Mouse (Mus musculus) NIH3T3 (cell line): Measurements from ENCODE around the gene Prss36.
A peak's percentile ranks its signal among the peaks of the same experiment; 100 is the strongest.
"Not testable (repeated sequence)": the region's sequence is repeated elsewhere in the genome, so short reads cannot be mapped to it uniquely, and the experiment has no call there.

ENCODE experiments used
- DNase-seq: peaks from one replicate; pipeline ENCODE4 v3.0.0-alpha.2; 2012; ENCODE audit warnings: low read depth

Gene Prss36

GRCm38 (mm10) chr7:127903971-127904796, 42.3 kb downstream of the Prss36 start, which contains the start of gene Bckdk:
Gene Bckdk, plus strand, starts transcription at chr7:127904082.
- peak; percentile 90 for DNase-seq

- no peak for DNase-seq
Measured at GRCm38 (mm10) chr7:127901772-127902171, 44.8 kb downstream of the Prss36 start.

DNA sequence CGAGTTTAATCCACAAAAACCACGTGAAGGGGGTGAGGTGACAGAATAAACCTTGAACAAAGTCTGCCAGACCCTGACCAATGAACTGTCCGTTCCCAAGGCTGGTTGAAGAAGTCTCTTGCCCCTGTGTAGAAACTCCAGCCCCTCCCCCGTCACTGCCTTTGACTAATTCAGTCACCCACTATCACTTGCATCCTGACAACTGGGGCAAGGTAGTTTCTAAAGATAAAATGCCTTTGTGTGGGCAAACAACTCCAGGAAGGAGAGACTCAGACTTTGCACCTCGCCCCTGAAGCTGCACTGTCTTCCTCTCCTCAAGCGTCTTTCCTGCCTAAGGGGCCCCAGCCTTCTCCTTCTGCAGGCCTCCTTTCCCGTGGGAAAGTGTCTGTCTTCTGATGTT, 46.5 kb downstream of the Prss36 start:
- DNase-seq = no peak

DNA sequence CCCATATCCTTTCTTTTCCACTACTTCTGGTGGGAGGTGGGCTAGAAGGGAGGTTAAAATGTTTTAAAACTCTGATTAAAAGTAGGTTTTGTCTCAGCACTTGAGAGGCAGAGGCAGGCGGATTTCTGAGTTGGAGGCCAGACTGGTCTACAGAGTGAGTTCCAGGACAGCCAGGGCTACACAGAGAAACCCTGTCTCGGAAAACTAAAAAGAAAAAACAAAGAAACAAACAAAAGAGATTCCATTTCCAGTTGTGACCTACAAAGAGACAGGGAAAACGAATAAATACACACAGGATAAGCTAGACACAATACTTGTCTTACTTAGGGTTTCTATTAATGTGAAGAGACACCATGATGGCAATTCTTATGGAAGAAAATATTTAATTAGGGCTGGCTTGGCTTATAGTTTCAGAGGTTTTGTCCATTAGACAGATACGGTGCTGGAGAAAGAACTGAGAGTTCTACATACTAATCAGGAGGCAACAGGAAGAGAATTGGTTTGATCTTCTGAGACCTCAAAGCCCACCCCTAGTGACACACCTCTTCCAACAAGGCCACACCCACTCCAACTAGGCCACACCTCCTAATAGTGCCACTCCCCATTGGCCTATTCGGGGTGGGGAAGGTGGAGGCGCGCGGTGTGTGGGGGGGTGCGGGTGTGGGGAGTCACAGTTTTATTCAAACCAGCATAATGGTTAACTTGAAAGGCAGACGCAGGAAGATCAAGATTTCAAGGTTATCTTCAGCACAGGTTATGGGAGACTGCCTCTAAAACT, 48.2 kb downstream of the Prss36 start:
- DNase-seq = no peak

- DNase-seq = no peak
Measured at GRCm38 (mm10) chr7:127897542-127897941, 49.0 kb downstream of the Prss36 start.

DNA sequence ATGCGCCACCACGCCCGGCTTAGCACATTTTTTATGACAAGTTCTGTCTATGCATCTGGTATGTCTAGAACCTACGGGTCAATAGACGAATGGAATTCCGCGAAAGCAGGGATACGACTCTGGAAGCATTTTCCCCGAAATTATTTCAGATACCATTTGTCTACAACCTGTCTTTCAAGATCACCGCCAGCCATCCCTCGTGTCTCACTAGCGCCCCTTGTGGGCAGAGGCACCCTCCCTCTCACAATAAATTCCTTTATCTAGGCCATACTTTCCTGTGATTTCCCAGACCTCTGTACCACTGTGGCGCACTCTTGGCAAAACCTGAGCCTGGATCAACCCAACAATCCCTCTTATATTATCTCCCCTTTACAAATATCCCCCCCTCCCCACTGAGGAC, 50.1 kb downstream of the Prss36 start:
- DNase-seq = peak; percentile 70

- not testable (repeated sequence) for DNase-seq
Measured at GRCm38 (mm10) chr7:127895891-127896290, 50.6 kb downstream of the Prss36 start.

DNA sequence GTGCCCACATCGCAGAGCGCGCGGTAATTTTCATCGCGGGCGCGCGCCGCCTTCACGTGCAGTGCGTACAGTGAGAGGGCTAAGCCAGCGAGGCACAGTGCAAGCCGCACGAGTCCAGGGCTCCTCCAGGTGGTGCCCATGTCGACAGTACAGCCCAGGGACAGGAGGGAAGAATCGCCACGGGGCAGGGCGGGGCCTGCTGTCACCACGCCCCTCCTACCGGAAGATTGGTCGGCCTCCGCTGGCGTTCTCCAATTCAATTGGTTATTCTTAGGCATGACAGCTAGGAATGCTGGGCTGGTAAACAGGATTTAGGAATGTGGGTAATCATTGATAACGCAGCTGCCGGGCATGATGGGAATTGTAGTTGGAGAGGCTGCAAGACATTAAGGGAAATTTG, 51.1 kb downstream of the Prss36 start, which contains the start of the genes Gm21974 and Vkorc1:
TSS of gene Gm21974 (minus strand) at position 13 of the 400 bp plus-strand sequence.
TSS of gene Vkorc1 (minus strand) at position 176 of the 400 bp plus-strand sequence.
- peak; percentile 97 for DNase-seq

- no peak for DNase-seq
Measured at GRCm38 (mm10) chr7:127894480-127894879, 52.0 kb downstream of the Prss36 start.

DNA sequence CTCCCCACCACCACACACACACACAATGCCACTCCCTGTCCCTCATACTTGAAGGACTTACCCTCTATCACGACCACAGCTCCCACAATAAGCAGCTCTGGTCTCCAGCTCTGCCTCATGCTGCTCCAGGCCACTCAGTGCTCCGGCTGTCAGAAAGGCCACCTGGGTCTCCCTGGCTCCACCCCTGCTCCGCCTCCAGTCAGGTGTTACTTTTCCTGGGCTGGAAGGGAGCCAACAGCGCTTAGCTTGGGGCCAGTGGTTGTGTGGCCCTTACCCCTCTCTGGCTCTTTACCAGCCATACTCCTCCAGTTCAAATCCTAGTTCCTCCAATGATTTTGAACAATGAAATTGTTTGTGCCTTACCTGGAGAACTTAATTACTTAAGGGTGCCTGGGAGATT, 55.7 kb downstream of the Prss36 start, which contains the start of gene Prss53:
TSS of gene Prss53 (minus strand) at position 173 of the 400 bp plus-strand sequence.
- DNase-seq = no peak

GRCm38 (mm10) chr7:127888821-127889220, 57.7 kb downstream of the Prss36 start:
- no peak for DNase-seq

- no peak for DNase-seq
Measured at GRCm38 (mm10) chr7:127887781-127888180, 58.7 kb downstream of the Prss36 start.

DNA sequence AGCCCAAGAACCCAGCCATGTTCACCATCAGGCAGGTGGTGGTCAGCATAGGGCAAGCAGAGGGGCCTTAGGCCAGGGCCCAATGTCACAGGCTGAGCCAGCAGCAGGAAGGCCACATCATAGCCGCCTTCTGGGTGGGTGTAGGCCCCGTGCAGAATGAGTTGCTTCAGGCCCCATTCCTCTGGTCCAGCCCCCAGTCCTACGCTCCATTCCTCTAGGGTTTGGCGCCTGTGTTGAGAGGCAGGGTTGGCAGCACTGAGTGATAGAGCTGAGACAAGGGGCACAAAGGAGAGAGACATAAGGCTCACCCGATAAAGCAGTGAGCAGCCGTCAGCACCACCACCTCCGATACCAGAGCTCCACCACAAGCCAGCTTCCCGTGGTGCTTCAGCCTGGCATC, 59.3 kb downstream of the Prss36 start:
- DNase-seq = no peak

GRCm38 (mm10) chr7:127886551-127886950, 60.0 kb downstream of the Prss36 start:
- no peak for DNase-seq

GRCm38 (mm10) chr7:127885951-127886350, 60.6 kb downstream of the Prss36 start:
- DNase-seq = peak; percentile 62
